In the genomic region with DNA sequence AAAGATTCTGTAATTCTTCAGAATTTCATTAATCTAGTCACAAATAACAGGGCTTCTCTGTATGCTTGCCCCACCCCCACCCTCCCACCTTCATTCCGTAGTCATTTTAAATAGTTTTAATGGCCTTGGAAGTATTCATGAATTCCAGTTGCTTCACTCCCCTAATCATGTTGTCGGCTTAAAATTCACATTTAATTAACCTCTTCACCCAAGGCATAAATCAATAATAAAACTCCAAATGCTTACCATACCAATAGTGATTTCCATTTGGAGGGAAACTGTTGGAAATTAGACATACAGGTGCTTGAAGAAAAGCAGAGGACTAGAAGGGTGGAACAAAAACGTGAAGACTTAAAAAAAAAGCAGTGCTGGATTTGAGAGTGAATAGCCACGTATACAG, we compare ENCODE assay signal across 17 mouse cellular contexts.
"Had no signal": no experiment of that assay in that cellular context is flagged by ENCODE, and none has a peak within 500 bp of the region (broad histone marks: within the 10 kb centered on the region; RNA-seq: fewer than 3 reads in every experiment).

No protein-coding gene starts in this region.

- H3K4me1 ChIP-seq: liver, embryonic 15.5 days; lung, embryonic 15.5 days; megakaryocyte, embryonic 14.5 days; midbrain, embryonic 12.5 days; neural tube, embryonic 12.5 days; stomach, embryonic 15.5 days had no signal

- H3K9ac ChIP-seq: liver, embryonic 15.5 days; liver, postnatal 0 days; lung, embryonic 15.5 days; midbrain, embryonic 12.5 days; neural tube, embryonic 12.5 days; stomach, embryonic 15.5 days had no signal

- H3K27ac ChIP-seq: liver, embryonic 15.5 days; lung, embryonic 15.5 days; macrophage; midbrain, embryonic 12.5 days; neural tube, embryonic 12.5 days; stomach, embryonic 15.5 days; stomach, postnatal 0 days had no signal

- H3K9me3 ChIP-seq: liver, embryonic 15.5 days; lung, embryonic 15.5 days; megakaryocyte, embryonic 14.5 days; midbrain, embryonic 12.5 days; neural tube, embryonic 12.5 days; stomach, embryonic 15.5 days had no signal

- H3K4me2 ChIP-seq: liver, embryonic 15.5 days; lung, embryonic 15.5 days; midbrain, embryonic 12.5 days; neural tube, embryonic 12.5 days; stomach, embryonic 15.5 days had no signal

- DNase-seq: liver, postnatal 0 days; lung, adult 2 months; lung, postnatal 14 days; lung, postnatal 36 days; right cerebral cortex, postnatal 14 days; thymus, adult 2 months; thymus, postnatal 25 days; thymus, postnatal 4 days had no signal

- H3K27me3 ChIP-seq: liver, embryonic 15.5 days; lung, embryonic 15.5 days; megakaryocyte, embryonic 14.5 days; midbrain, embryonic 12.5 days; neural tube, embryonic 12.5 days; stomach, embryonic 15.5 days had no signal

- ATAC-seq: liver, postnatal 0 days; lung, postnatal 0 days had no signal

- H3K4me3 ChIP-seq: liver, embryonic 15.5 days; lung, embryonic 15.5 days; megakaryocyte, embryonic 14.5 days; midbrain, embryonic 12.5 days; neural tube, embryonic 12.5 days; stomach, embryonic 15.5 days had no signal

- H3K36me3 ChIP-seq: liver, embryonic 15.5 days; lung, embryonic 15.5 days; midbrain, embryonic 12.5 days; neural tube, embryonic 12.5 days; stomach, embryonic 15.5 days had no signal
